Mouse (Mus musculus): Measurements from ENCODE around the gene Pet117. TPM values are rescaled to one million over a fixed set of nuclear protein-coding genes. Genes with fewer than 3 reads are reported as not detected.
"Not testable (repeated sequence)": the region's sequence is repeated elsewhere in the genome, so short reads cannot be mapped to it uniquely, and the experiment has no call there.

Pet117 gene
- polyA plus RNA-seq, 1 experiment: not detected

- TF ChIP-seq POLR2A (IDR thresholded peaks at IDR 0.05; ENCODE audit: low read depth, low read length) (no peak), CTCF (IDR thresholded peaks at IDR 0.05; ENCODE audit: extremely low read depth, insufficient read depth, insufficient read length, insufficient replicate concordance) (no peak)
- Histone ChIP-seq H3K27me3 (ENCODE audit: control insufficient read depth, insufficient read depth, low read length) (peaks cover 35% of the 10 kb centered on the region), H3K36me3 (ENCODE audit: control insufficient read depth, insufficient read depth, low read length) (no peaks in the 10 kb centered on the region), H3K4me3 (ENCODE audit: extremely low read depth, insufficient read depth, insufficient read length) (peak within 1 kb of the TSS; percentile 45; the same call in 1 of the 2 replicates), H3K27ac (ENCODE audit: insufficient read depth, low read length) (no peak within 1 kb of the TSS), H3K4me1 (ENCODE audit: control insufficient read depth, insufficient read depth, insufficient read length) (peaks cover 10% of the 10 kb centered on the region)
- WGBS: 3% methylated on average over 62 of the region's 62 CpGs
- DNase-seq (ENCODE audit: low read depth in 1 of 2, low spot score in 2 of 2): no peak
Measured at GRCm38 (mm10) chr2:144331401-144332302, 37.1 kb upstream of the Pet117 start, which contains the start of gene Ovol2. Gene Ovol2, minus strand, starts transcription at chr2:144332146.

- Histone ChIP-seq H3K27me3 (ENCODE audit: control insufficient read depth, insufficient read depth, low read length) (peaks cover 35% of the 10 kb centered on the region), H3K36me3 (ENCODE audit: control insufficient read depth, insufficient read depth, low read length) (no peaks in the 10 kb centered on the region), H3K4me3 (ENCODE audit: extremely low read depth, insufficient read depth, insufficient read length) (no peak overlapping the region), H3K27ac (ENCODE audit: insufficient read depth, low read length) (no peak overlapping the region), H3K4me1 (ENCODE audit: control insufficient read depth, insufficient read depth, insufficient read length) (peaks cover 10% of the 10 kb centered on the region)
- TF ChIP-seq POLR2A (IDR thresholded peaks at IDR 0.05; ENCODE audit: low read depth, low read length) (no peak), CTCF (IDR thresholded peaks at IDR 0.05; ENCODE audit: extremely low read depth, insufficient read depth, insufficient read length, insufficient replicate concordance) (no peak)
- DNase-seq (ENCODE audit: low read depth in 1 of 2, low spot score in 2 of 2): no peak
- WGBS: 10% methylated on average over 9 of the region's 9 CpGs
Measured at GRCm38 (mm10) chr2:144332486-144332885, 36.3 kb upstream of the Pet117 start.

GRCm38 (mm10) chr2:144333138-144333842, 35.5 kb upstream of the Pet117 start:
- TF ChIP-seq POLR2A (IDR thresholded peaks at IDR 0.05; ENCODE audit: low read depth, low read length): no peak
- no peak for TF ChIP-seq CTCF (IDR thresholded peaks at IDR 0.05; ENCODE audit: extremely low read depth, insufficient read depth, insufficient read length, insufficient replicate concordance)
- WGBS: 17% methylated on average over 28 of the region's 28 CpGs
- Histone ChIP-seq H3K36me3 (ENCODE audit: control insufficient read depth, insufficient read depth, low read length) (no peaks in the 10 kb centered on the region), H3K4me1 (ENCODE audit: control insufficient read depth, insufficient read depth, insufficient read length) (peaks cover 10% of the 10 kb centered on the region), H3K27ac (ENCODE audit: insufficient read depth, low read length) (no peak overlapping the region), H3K4me3 (ENCODE audit: extremely low read depth, insufficient read depth, insufficient read length) (no peak overlapping the region), H3K27me3 (ENCODE audit: control insufficient read depth, insufficient read depth, low read length) (peaks cover 35% of the 10 kb centered on the region)
- no peak for DNase-seq (ENCODE audit: low read depth in 1 of 2, low spot score in 2 of 2)

- DNase-seq (ENCODE audit: low read depth in 1 of 2, low spot score in 2 of 2): no peak
- Histone ChIP-seq H3K27ac (ENCODE audit: insufficient read depth, low read length) (no peak overlapping the region), H3K36me3 (ENCODE audit: control insufficient read depth, insufficient read depth, low read length) (no peaks in the 10 kb centered on the region), H3K27me3 (ENCODE audit: control insufficient read depth, insufficient read depth, low read length) (peaks cover 7% of the 10 kb centered on the region), H3K4me3 (ENCODE audit: extremely low read depth, insufficient read depth, insufficient read length) (no peak overlapping the region), H3K4me1 (ENCODE audit: control insufficient read depth, insufficient read depth, insufficient read length) (no peaks in the 10 kb centered on the region)
- 20% methylated on average over 3 of the region's 3 CpGs for WGBS
- TF ChIP-seq CTCF (IDR thresholded peaks at IDR 0.05; ENCODE audit: extremely low read depth, insufficient read depth, insufficient read length, insufficient replicate concordance): no peak
- TF ChIP-seq POLR2A (IDR thresholded peaks at IDR 0.05; ENCODE audit: low read depth, low read length): no peak
Measured at GRCm38 (mm10) chr2:144337230-144337629, 31.6 kb upstream of the Pet117 start.

GRCm38 (mm10) chr2:144337701-144338100, 31.1 kb upstream of the Pet117 start:
- peaks cover 5% of the 10 kb centered on the region; the same call in 1 of the 2 replicates for H3K27me3 ChIP-seq (ENCODE audit: control insufficient read depth, insufficient read depth, low read length)
- 31% methylated on average over 8 of the region's 8 CpGs for WGBS
- no peak for TF ChIP-seq CTCF (IDR thresholded peaks at IDR 0.05; ENCODE audit: extremely low read depth, insufficient read depth, insufficient read length, insufficient replicate concordance)
- no peak for TF ChIP-seq POLR2A (IDR thresholded peaks at IDR 0.05; ENCODE audit: low read depth, low read length)
- no peaks in the 10 kb centered on the region for H3K36me3 ChIP-seq (ENCODE audit: control insufficient read depth, insufficient read depth, low read length)
- no peaks in the 10 kb centered on the region for H3K4me1 ChIP-seq (ENCODE audit: control insufficient read depth, insufficient read depth, insufficient read length)
- no peak overlapping the region for H3K4me3 ChIP-seq (ENCODE audit: extremely low read depth, insufficient read depth, insufficient read length)
- no peak for DNase-seq (ENCODE audit: low read depth in 1 of 2, low spot score in 2 of 2)
- H3K27ac ChIP-seq (ENCODE audit: insufficient read depth, low read length): no peak overlapping the region

- not testable (repeated sequence) for H3K27me3 ChIP-seq (ENCODE audit: control insufficient read depth, insufficient read depth, low read length); H3K4me1 ChIP-seq (ENCODE audit: control insufficient read depth, insufficient read depth, insufficient read length); H3K36me3 ChIP-seq (ENCODE audit: control insufficient read depth, insufficient read depth, low read length); DNase-seq (ENCODE audit: low read depth in 1 of 2, low spot score in 2 of 2); H3K4me3 ChIP-seq (ENCODE audit: extremely low read depth, insufficient read depth, insufficient read length); H3K27ac ChIP-seq (ENCODE audit: insufficient read depth, low read length)
- 81% methylated on average over 6 of the region's 6 CpGs for WGBS
Measured at GRCm38 (mm10) chr2:144338149-144338548, 30.6 kb upstream of the Pet117 start.

Measured in spleen, adult 2 months (tissue).